Mouse (Mus musculus) left cerebral cortex, adult 2 months (tissue): Measurements from ENCODE around the gene Ano10. TPM values are rescaled to one million over a fixed set of nuclear protein-coding genes. Genes with fewer than 3 reads are reported as not detected.
"Not testable (repeated sequence)": the region's sequence is repeated elsewhere in the genome, so short reads cannot be mapped to it uniquely, and the experiment has no call there.

Experiments
- DNase-seq, 2 experiments: peaks; one replicate each; pipeline ENCODE4 v3.0.0; 2021 to 2022; ENCODE audit warnings: low spot score in 2 of 2, mixed read lengths in 1 of 2; ENCODE audit errors: extremely low spot score in 1 of 2
- H3K27ac ChIP-seq: fragments of 200-600 bp; 2 replicates; pipeline ENCODE4 v1.8.1; 2022
- H3K4me3 ChIP-seq: fragments of 200-600 bp; 2 replicates; pipeline ENCODE4 v1.8.1; 2022
- CTCF ChIP-seq: fragments of 200-600 bp; IDR thresholded peaks from 2 replicates; pipeline ENCODE4 v1.8.1; 2022; ENCODE audit warnings: antibody characterized with exemption, mild to moderate bottlenecking, moderate library complexity
- intact Hi-C: fragments of 180-260 bp; cut with DNase I; formaldehyde crosslinking; loops from one replicate; pipeline ENCODE4 v1.15.1; 2025
- total RNA-seq, 2 experiments: library from RNA; stranded (reverse); gene quantifications; 2 replicates each; pipeline ENCODE4 v1.2.3; 2021

The Ano10 gene
- total RNA-seq, 2 experiments from 2014 or later = 25.8 to 27.4 TPM

- no peak overlapping the region for H3K4me3 ChIP-seq
- TF ChIP-seq CTCF = no peak; the same call in none of the 2 replicates
- intact Hi-C loops = no loop called here
- no peak for DNase-seq
- H3K27ac ChIP-seq = no peak overlapping the region
Measured at GRCm38 (mm10) chr9:122172612-122173186, 121.5 kb downstream of the Ano10 start.

GRCm38 (mm10) chr9:122169901-122170300 lies 124.3 kb downstream of the Ano10 start:
- intact Hi-C loops = no loop called here
- no peak for DNase-seq
- TF ChIP-seq CTCF = no peak; the same call in 1 of the 2 replicates
- Histone ChIP-seq H3K27ac (no peak overlapping the region), H3K4me3 (no peak overlapping the region)

GRCm38 (mm10) chr9:122167719-122168118 lies 126.5 kb downstream of the Ano10 start:
- DNase-seq, intact Hi-C loops, H3K4me3 ChIP-seq, H3K27ac ChIP-seq: not testable (repeated sequence)

GRCm38 (mm10) chr9:122164535-122164934 lies 129.7 kb downstream of the Ano10 start:
- H3K27ac ChIP-seq = no peak overlapping the region
- H3K4me3 ChIP-seq = no peak overlapping the region
- intact Hi-C loops = no loop called here
- TF ChIP-seq CTCF = no peak
- no peak for DNase-seq

- no peak for DNase-seq
- TF ChIP-seq CTCF = no peak
- intact Hi-C loops = no loop called here
- peak overlapping the region; percentile 7; the same call in 1 of the 2 replicates for H3K27ac ChIP-seq
- H3K4me3 ChIP-seq = no peak overlapping the region
Measured at GRCm38 (mm10) chr9:122157079-122157441, 137.2 kb downstream of the Ano10 start.

GRCm38 (mm10) chr9:122156389-122157078 lies 137.7 kb downstream of the Ano10 start:
- Histone ChIP-seq H3K27ac (no peak overlapping the region; the same call in 1 of the 2 replicates), H3K4me3 (no peak overlapping the region)
- peak; percentile 64 for TF ChIP-seq CTCF
- no peak for DNase-seq
- intact Hi-C loops = no loop called here

GRCm38 (mm10) chr9:122155193-122155592 lies 139.0 kb downstream of the Ano10 start:
- no peak overlapping the region for H3K4me3 ChIP-seq
- DNase-seq = no peak
- intact Hi-C loops = no loop called here
- no peak for TF ChIP-seq CTCF
- no peak overlapping the region for H3K27ac ChIP-seq

- Histone ChIP-seq H3K27ac (no peak overlapping the region), H3K4me3 (no peak overlapping the region)
- DNase-seq = no peak
- TF ChIP-seq CTCF = no peak
- intact Hi-C loops = no loop called here
Measured at GRCm38 (mm10) chr9:122153436-122153835, 140.8 kb downstream of the Ano10 start.

- H3K4me3 ChIP-seq = no peak overlapping the region
- no peak overlapping the region for H3K27ac ChIP-seq
- TF ChIP-seq CTCF = no peak
- intact Hi-C loops = no loop called here
- no peak for DNase-seq
Measured at GRCm38 (mm10) chr9:122152501-122152900, 141.7 kb downstream of the Ano10 start.

GRCm38 (mm10) chr9:122152063-122152462 lies 142.2 kb downstream of the Ano10 start:
- Histone ChIP-seq H3K4me3 (no peak overlapping the region), H3K27ac (no peak overlapping the region)
- DNase-seq = no peak
- no peak for TF ChIP-seq CTCF
- intact Hi-C loops = no loop called here

- intact Hi-C loops = no loop called here
- DNase-seq = no peak
- Histone ChIP-seq H3K27ac (no peak overlapping the region), H3K4me3 (no peak overlapping the region)
- no peak for TF ChIP-seq CTCF
Measured at GRCm38 (mm10) chr9:122149997-122150826, 144.0 kb downstream of the Ano10 start.

GRCm38 (mm10) chr9:122148356-122148755 lies 145.9 kb downstream of the Ano10 start:
- no peak for TF ChIP-seq CTCF
- intact Hi-C loops = no loop called here

More at GRCm38 (mm10) chr9:122148356-122148755, 145.9 kb downstream of the Ano10 start:
- no peak overlapping the region for H3K27ac ChIP-seq
- no peak overlapping the region for H3K4me3 ChIP-seq
- no peak for DNase-seq
